Mouse (Mus musculus): ENCODE data around the gene Cftr. TPM values are rescaled to one million over a fixed set of nuclear protein-coding genes. Genes with fewer than 3 reads are reported as not detected.

The Cftr gene
- total and polyA plus RNA-seq, 3 experiments, result not detected

DNA sequence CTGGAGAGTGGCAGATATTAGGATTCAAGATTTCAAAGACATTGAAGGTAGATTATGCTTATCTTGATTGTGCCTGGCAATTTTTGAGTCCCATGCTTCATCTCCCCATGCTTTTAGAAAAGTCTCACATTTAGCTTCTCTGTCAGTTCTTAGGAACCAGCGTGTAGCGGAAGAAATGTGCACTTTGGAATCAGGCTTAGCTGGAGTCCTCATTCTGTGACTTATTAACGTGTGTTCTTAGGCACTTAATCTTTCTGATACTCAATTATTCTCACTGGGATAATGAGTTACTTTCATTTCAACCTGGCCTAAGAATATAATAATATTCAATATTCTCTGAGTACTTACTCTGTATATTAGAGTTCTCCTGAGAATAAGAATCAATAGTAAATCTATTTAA is 10.2 kb downstream of the Cftr start:
- DNase-seq (ENCODE audit: low read depth, low spot score), result no peak
- Histone ChIP-seq H3K27me3 (ENCODE audit: control insufficient read depth in 1 of 2, insufficient read depth in 2 of 2, low read length in 2 of 2) (peaks cover 0 to 2% of the 10 kb centered on the region in 2 experiments; a peak in 2 of 4 replicates), H3K4me1 (ENCODE audit: control insufficient read depth in 1 of 2, insufficient read depth in 2 of 2, low read length in 2 of 2) (no peaks in the 10 kb centered on the region), H3K27ac (ENCODE audit: control insufficient read depth, low read depth, low read length) (no peak overlapping the region), H3K9ac (ENCODE audit: control insufficient read depth, low read depth, low read length, poor library complexity, severe bottlenecking) (no peak overlapping the region), H3K79me2 (ENCODE audit: control insufficient read depth, insufficient read depth, low read length, poor library complexity) (no peaks in the 10 kb centered on the region), H3K36me3 (ENCODE audit: control insufficient read depth in 1 of 2, insufficient read depth in 2 of 2, low read length in 2 of 2) (no peaks in the 10 kb centered on the region), H3K9me3 (replicated peaks; ENCODE audit: insufficient read depth, low read length) (no peaks in the 10 kb centered on the region), H3K4me3 (ENCODE audit: control insufficient read depth in 1 of 2, insufficient read depth in 1 of 2, low read depth in 2 of 2, low read length in 2 of 2) (no peak overlapping the region)
- TF ChIP-seq UBTF (IDR thresholded peaks at IDR 0.05; ENCODE audit: borderline replicate concordance, insufficient read depth, low read depth, low read length) (no peak), CHD1 (IDR thresholded peaks at IDR 0.05; ENCODE audit: low read depth, low read length) (no peak), TAL1 (IDR thresholded peaks at IDR 0.05; ENCODE audit: low read length) (no peak), TCF12 (IDR thresholded peaks at IDR 0.05; ENCODE audit: low read depth, low read length) (no peak), SIN3A (IDR thresholded peaks at IDR 0.05; ENCODE audit: low read length) (no peak), MAX (IDR thresholded peaks at IDR 0.05; ENCODE audit: low read length) (no peak), USF1 (IDR thresholded peaks at IDR 0.05; ENCODE audit: low read depth, low read length) (no peak), NELFE (IDR thresholded peaks at IDR 0.05; ENCODE audit: low read depth, low read length) (no peak), JUND (IDR thresholded peaks at IDR 0.05; ENCODE audit: low read depth, low read length) (no peak), CTCF (IDR thresholded peaks at IDR 0.05 in 2 of 3, conservative IDR thresholded peaks at IDR 0.05 in 1 of 3; ENCODE audit: control insufficient read depth in 1 of 3, insufficient read depth in 1 of 3, low read depth in 2 of 3, low read length in 3 of 3, poor library complexity in 1 of 3, severe bottlenecking in 1 of 3) (no peak), POLR2AphosphoS5 (IDR thresholded peaks at IDR 0.05; ENCODE audit: borderline replicate concordance, low read depth, low read length) (no peak), ZC3H11A (IDR thresholded peaks at IDR 0.05; ENCODE audit: low read depth, low read length) (no peak)

DNA sequence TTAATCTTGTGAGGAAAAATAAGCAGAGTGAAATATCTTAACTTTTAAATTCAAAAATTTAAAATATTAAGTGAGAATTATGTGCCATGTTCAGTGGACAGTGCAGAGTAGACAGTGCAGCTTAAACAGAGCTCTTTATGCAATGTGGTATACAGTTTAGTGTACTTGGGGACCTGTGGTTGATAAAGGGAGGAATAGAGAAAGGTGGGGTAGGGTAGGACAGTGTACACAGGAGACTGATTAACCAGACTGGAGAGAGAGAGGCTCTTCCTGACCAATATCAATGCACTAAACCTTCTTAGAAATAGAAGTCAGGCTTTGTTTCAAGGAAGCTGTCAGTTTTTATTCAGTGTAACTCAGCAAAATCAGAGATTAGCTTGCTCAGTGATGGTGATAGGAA is 12.4 kb downstream of the Cftr start:
- H3K4me3 ChIP-seq (ENCODE audit: control insufficient read depth in 1 of 2, insufficient read depth in 1 of 2, low read depth in 2 of 2, low read length in 2 of 2), result no peak overlapping the region
- H3K4me1 ChIP-seq (ENCODE audit: control insufficient read depth in 1 of 2, insufficient read depth in 2 of 2, low read length in 2 of 2), result no peaks in the 10 kb centered on the region
- no peaks in the 10 kb centered on the region for H3K36me3 ChIP-seq (ENCODE audit: control insufficient read depth in 1 of 2, insufficient read depth in 2 of 2, low read length in 2 of 2)
- H3K79me2 ChIP-seq (ENCODE audit: control insufficient read depth, insufficient read depth, low read length, poor library complexity), result no peaks in the 10 kb centered on the region
- no peak overlapping the region for H3K9ac ChIP-seq (ENCODE audit: control insufficient read depth, low read depth, low read length, poor library complexity, severe bottlenecking)
- H3K9me3 ChIP-seq (replicated peaks; ENCODE audit: insufficient read depth, low read length), result no peaks in the 10 kb centered on the region
- peaks cover 0 to 2% of the 10 kb centered on the region in 2 experiments; a peak in 2 of 4 replicates for H3K27me3 ChIP-seq (ENCODE audit: control insufficient read depth in 1 of 2, insufficient read depth in 2 of 2, low read length in 2 of 2)
- no peak for DNase-seq (ENCODE audit: low read depth, low spot score)
- no peak overlapping the region for H3K27ac ChIP-seq (ENCODE audit: control insufficient read depth, low read depth, low read length)
- no peak for TF ChIP-seq HCFC1 (IDR thresholded peaks at IDR 0.05; ENCODE audit: low read depth, low read length)

DNA sequence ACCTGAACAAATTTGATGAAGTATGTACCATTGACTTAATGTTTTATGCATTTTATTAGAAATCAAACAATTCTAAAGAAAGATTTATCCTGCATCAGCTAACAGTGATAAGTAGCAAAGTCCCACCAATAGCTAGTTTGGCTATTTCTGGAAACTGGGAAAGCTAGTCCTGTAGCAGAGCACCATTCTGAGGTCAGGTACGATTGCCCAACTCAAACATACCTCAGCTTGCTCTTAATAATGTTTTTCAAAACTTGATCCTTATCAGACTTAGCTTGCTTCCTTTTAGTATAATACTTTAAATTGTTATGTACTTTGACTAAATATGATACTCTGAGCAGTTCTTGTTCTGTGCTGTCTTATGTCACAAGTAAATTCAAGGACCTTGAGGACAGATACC is 50.2 kb downstream of the Cftr start:
- Histone ChIP-seq H3K27ac (ENCODE audit: control insufficient read depth, low read depth, low read length) (no peak overlapping the region), H3K9ac (ENCODE audit: control insufficient read depth, low read depth, low read length, poor library complexity, severe bottlenecking) (no peak overlapping the region), H3K9me3 (replicated peaks; ENCODE audit: insufficient read depth, low read length) (no peaks in the 10 kb centered on the region), H3K4me3 (ENCODE audit: control insufficient read depth in 1 of 2, insufficient read depth in 1 of 2, low read depth in 2 of 2, low read length in 2 of 2) (no peak overlapping the region), H3K36me3 (ENCODE audit: control insufficient read depth in 1 of 2, insufficient read depth in 2 of 2, low read length in 2 of 2) (no peaks in the 10 kb centered on the region), H3K79me2 (ENCODE audit: control insufficient read depth, insufficient read depth, low read length, poor library complexity) (no peaks in the 10 kb centered on the region), H3K27me3 (ENCODE audit: control insufficient read depth in 1 of 2, insufficient read depth in 2 of 2, low read length in 2 of 2) (no peaks in the 10 kb centered on the region; a peak in 1 of 4 replicates), H3K4me1 (ENCODE audit: control insufficient read depth in 1 of 2, insufficient read depth in 2 of 2, low read length in 2 of 2) (no peaks in the 10 kb centered on the region)
- TF ChIP-seq POLR2AphosphoS2 (IDR thresholded peaks at IDR 0.05; ENCODE audit: low read length), result no peak
- no peak for TF ChIP-seq ZMIZ1 (IDR thresholded peaks at IDR 0.05; ENCODE audit: low read depth, low read length)
- no peak for TF ChIP-seq TCF12 (IDR thresholded peaks at IDR 0.05; ENCODE audit: low read depth, low read length)
- no peak for TF ChIP-seq CHD1 (IDR thresholded peaks at IDR 0.05; ENCODE audit: low read depth, low read length)
- TF ChIP-seq RAD21 (IDR thresholded peaks at IDR 0.05; ENCODE audit: low read depth, low read length), result no peak
- no peak for TF ChIP-seq NELFE (IDR thresholded peaks at IDR 0.05; ENCODE audit: low read depth, low read length)
- TF ChIP-seq TAL1 (IDR thresholded peaks at IDR 0.05; ENCODE audit: low read length), result no peak
- no peak for DNase-seq (ENCODE audit: low read depth, low spot score)

Data from MEL (cell line).